Mouse (Mus musculus) lung, postnatal 0 days (tissue): ENCODE data around the gene Lbp.

Experiments
- CTCF ChIP-seq: IDR thresholded peaks from 2 replicates; pipeline ENCODE4 v1.5.1; 2016; ENCODE audit warnings: antibody characterized with exemption, mild to moderate bottlenecking
- EP300 ChIP-seq: IDR thresholded peaks from 2 replicates; pipeline ENCODE4 v1.6.1; 2016; ENCODE audit warnings: antibody characterized with exemption, mild to moderate bottlenecking, control low read depth

DNA sequence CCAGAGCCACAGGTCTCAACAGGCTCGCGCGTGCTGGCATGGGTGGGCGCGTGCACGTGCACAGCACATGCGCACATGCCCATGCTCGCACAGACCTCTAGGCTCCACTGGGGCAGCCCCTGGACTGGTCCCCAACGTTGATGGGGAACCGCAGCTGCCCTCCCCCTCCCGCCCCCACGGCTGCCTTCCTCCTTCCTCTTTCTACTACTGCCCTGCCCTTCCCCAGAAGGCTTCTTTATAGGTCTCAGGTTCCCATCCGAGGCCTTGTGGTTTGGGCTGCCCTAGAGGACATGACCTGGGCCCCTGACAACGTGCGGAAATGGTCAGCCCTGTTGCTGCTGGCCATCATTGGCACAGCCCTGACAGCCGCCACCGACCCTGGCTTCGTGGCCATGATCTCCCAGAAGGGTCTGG is 48.3 kb upstream of the Lbp start, which contains the start of gene Bpi:
- no peak for TF ChIP-seq CTCF
- no peak for TF ChIP-seq EP300
